Mouse (Mus musculus) stomach, embryonic 16.5 days (tissue): ENCODE measurements around the gene Ankrd50. TPM values are rescaled to one million over a fixed set of nuclear protein-coding genes. Genes with fewer than 3 reads are reported as not detected.

Experiments
- ATAC-seq: fragments of 200-750 bp; cut with Nextera tagmentation; 2 replicates; pipeline ENCODE4 v1.8.0; 2017; ENCODE audit warnings: moderate number of reproducible peaks, moderate TSS enrichment; ENCODE audit not compliant: insufficient read depth, low FRiP score
- H3K27ac ChIP-seq: fragments of 300-500 bp; sonication (generic); 2 replicates; pipeline ENCODE4 v1.5.1; 2014; ENCODE audit warnings: low read length
- H3K27me3 ChIP-seq: fragments of 300-500 bp; sonication (generic); 2 replicates; pipeline ENCODE4 v1.6.1; 2014; ENCODE audit warnings: low read length, control low read depth, mixed read lengths; ENCODE audit not compliant: control insufficient read depth, insufficient read depth
- H3K36me3 ChIP-seq: fragments of 300-500 bp; sonication (generic); 2 replicates; pipeline ENCODE4 v1.6.1; 2014; ENCODE audit warnings: low read length; ENCODE audit not compliant: control insufficient read depth, insufficient read depth
- H3K4me1 ChIP-seq: fragments of 300-500 bp; sonication (generic); 2 replicates; pipeline ENCODE4 v1.6.1; 2014; ENCODE audit warnings: low read length, control low read depth, mixed read lengths; ENCODE audit not compliant: control insufficient read depth, insufficient read depth
- H3K4me2 ChIP-seq: fragments of 300-500 bp; sonication (generic); 2 replicates; pipeline ENCODE4 v1.6.1; 2014; ENCODE audit warnings: low read depth, low read length, mixed read lengths
- H3K4me3 ChIP-seq: fragments of 300-500 bp; sonication (generic); replicated peaks from 2 replicates; pipeline ENCODE4 v1.5.1; 2014; ENCODE audit warnings: mild to moderate bottlenecking, low read length
- H3K9ac ChIP-seq: fragments of 300-500 bp; sonication (generic); 2 replicates; pipeline ENCODE4 v1.6.1; 2014; ENCODE audit warnings: low read length
- H3K9me3 ChIP-seq: fragments of 300-500 bp; sonication (generic); replicated peaks from 2 replicates; pipeline ENCODE4 v1.6.1; 2016; ENCODE audit warnings: low read length, control low read depth; ENCODE audit not compliant: control insufficient read depth
- WGBS: fragments of 180-500 bp; shearing (Covaris S2); extraction: QIAGEN DNeasy Blood & Tissue Kit; methylation state at CpG from one replicate; pipeline ENCODE4 v1.1.7; 2014; 5-methylcytosine and 5-hydroxymethylcytosine counted together
- polyA plus RNA-seq: library from polyadenylated mRNA; unstranded; fragments of >200 nt; fragmentation: Nextera tagmentation; extraction: Ambion mirVana; gene quantifications from 2 replicates; pipeline ENCODE4 v1.2.1, GENCODE M21; 2015

The Ankrd50 gene
- polyA plus RNA-seq, 1 experiment from 2014 or later: 21.3 TPM

- no peak overlapping the region for H3K4me2 ChIP-seq
- no peak overlapping the region for H3K4me3 ChIP-seq
- H3K4me1 ChIP-seq: peaks cover 43% of the 10 kb centered on the region
- no peak overlapping the region for H3K27ac ChIP-seq
- no peak overlapping the region for H3K9ac ChIP-seq
- 60% methylated on average over 6 of the region's 6 CpGs for WGBS
- 0 out of 2 replicates have a peak, but pooled peaks cover 3% of the 10 kb centered on the region for H3K9me3 ChIP-seq
- ATAC-seq: no peak
- H3K27me3 ChIP-seq: no peaks in the 10 kb centered on the region
- H3K36me3 ChIP-seq: peaks cover 10% of the 10 kb centered on the region; the same call in 1 of the 2 replicates
These were observed 9.1 kb downstream of the Ankrd50 start for GRCm38 (mm10) chr3:38475587-38475986.

GRCm38 (mm10) chr3:38473138-38473537 is 11.5 kb downstream of the Ankrd50 start:
- H3K36me3 ChIP-seq: peaks cover 6% of the 10 kb centered on the region; the same call in 1 of the 2 replicates
- no peaks in the 10 kb centered on the region for H3K9me3 ChIP-seq
- 84% methylated on average over 4 of the region's 4 CpGs for WGBS
- peaks cover 26% of the 10 kb centered on the region for H3K4me1 ChIP-seq
- H3K9ac ChIP-seq: no peak overlapping the region
- H3K27ac ChIP-seq: no peak overlapping the region
- H3K27me3 ChIP-seq: no peaks in the 10 kb centered on the region
- ATAC-seq: no peak
- H3K4me3 ChIP-seq: no peak overlapping the region
- H3K4me2 ChIP-seq: no peak overlapping the region

DNA sequence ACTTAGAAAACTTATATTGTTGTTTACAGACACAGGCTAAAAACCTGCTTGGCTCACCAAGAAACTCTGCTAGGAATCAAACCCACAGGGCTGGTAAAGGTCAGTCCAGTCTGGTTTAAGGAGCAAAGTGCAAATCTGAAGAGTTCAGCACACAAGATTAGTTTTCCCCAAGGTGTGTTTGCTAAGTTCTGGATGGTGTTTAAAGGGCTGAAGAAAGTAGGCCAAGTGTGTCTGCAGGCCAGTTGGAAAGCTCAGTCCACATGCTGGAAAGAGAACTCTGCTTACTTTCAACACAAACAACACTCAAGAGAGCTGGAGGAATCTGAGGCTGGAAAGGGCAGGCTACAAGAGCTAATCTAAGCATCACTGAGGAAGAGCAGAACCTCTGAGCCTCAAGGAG is 13.1 kb downstream of the Ankrd50 start:
- Histone ChIP-seq H3K27me3 (no peaks in the 10 kb centered on the region), H3K27ac (no peak overlapping the region), H3K4me2 (no peak overlapping the region), H3K4me1 (peaks cover 23% of the 10 kb centered on the region), H3K4me3 (no peak overlapping the region), H3K9me3 (no peaks in the 10 kb centered on the region), H3K36me3 (no peaks in the 10 kb centered on the region), H3K9ac (no peak overlapping the region)
- peak; percentile 31; the same call in 1 of the 2 replicates for ATAC-seq

DNA sequence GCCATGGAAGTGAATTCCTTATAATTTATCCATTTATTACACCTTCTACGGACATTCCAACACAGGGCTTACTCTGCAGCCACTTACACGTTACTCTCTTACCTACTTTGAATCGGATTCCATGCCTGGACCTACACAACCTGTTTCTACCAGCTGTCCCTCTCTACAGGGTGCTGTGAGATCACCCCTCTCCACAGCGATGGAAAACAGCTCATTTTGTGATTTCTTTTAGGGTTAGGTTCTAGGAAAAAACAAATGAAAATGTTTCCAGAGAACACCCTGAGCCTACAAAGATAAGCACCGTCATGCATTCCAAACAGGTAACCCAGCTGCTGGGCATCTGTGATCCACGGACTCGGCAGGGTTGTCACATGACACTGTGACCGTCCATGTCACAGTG is 16.5 kb downstream of the Ankrd50 start:
- H3K9ac ChIP-seq: no peak overlapping the region
- no peaks in the 10 kb centered on the region for H3K36me3 ChIP-seq
- no peak overlapping the region for H3K27ac ChIP-seq
- 79% methylated on average over 8 of the region's 8 CpGs for WGBS
- no peaks in the 10 kb centered on the region for H3K9me3 ChIP-seq
- peaks cover 10% of the 10 kb centered on the region; the same call in 1 of the 2 replicates for H3K4me1 ChIP-seq
- ATAC-seq: no peak
- H3K27me3 ChIP-seq: no peaks in the 10 kb centered on the region
- no peak overlapping the region for H3K4me3 ChIP-seq
- no peak overlapping the region for H3K4me2 ChIP-seq

DNA sequence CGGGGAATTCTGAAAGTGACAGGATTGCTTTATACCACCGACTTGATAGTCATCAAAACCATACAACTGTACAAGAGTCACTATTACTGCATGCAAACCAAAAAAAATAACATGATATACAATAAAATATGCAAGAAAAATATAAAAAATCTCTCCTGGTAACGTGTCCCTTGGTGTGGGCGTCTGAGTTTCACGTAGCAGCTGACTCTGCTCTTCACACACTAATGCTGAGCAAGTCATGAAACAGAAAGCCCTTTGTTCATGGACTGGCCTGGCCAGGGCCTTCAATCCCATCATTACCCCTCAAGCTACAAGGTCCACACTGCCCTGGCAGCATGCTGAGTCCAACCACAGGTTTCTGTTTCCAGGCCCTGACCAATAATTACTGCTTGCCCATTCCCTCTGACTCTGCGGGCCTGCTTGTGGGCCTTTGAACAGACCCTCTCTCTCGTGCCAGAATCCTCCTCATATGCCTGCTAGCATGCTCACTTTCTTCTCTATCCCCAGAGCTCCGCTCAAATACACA is 17.7 kb downstream of the Ankrd50 start:
- H3K9me3 ChIP-seq: no peaks in the 10 kb centered on the region
- WGBS: 79% methylated on average over 8 of the region's 8 CpGs
- no peaks in the 10 kb centered on the region; the same call in 1 of the 2 replicates for H3K36me3 ChIP-seq
- H3K27ac ChIP-seq: no peak overlapping the region
- no peak overlapping the region for H3K4me3 ChIP-seq
- H3K4me2 ChIP-seq: no peak overlapping the region
- peaks cover 7% of the 10 kb centered on the region; the same call in 1 of the 2 replicates for H3K4me1 ChIP-seq
- no peak overlapping the region for H3K9ac ChIP-seq
- no peaks in the 10 kb centered on the region for H3K27me3 ChIP-seq
- no peak for ATAC-seq

GRCm38 (mm10) chr3:38466139-38466538 is 18.5 kb downstream of the Ankrd50 start:
- Histone ChIP-seq H3K9me3 (no peaks in the 10 kb centered on the region), H3K4me2 (no peak overlapping the region), H3K36me3 (no peaks in the 10 kb centered on the region; the same call in 1 of the 2 replicates), H3K27ac (no peak overlapping the region), H3K4me3 (no peak overlapping the region), H3K4me1 (no peaks in the 10 kb centered on the region), H3K27me3 (no peaks in the 10 kb centered on the region), H3K9ac (no peak overlapping the region)
- ATAC-seq: peak; percentile 54; the same call in 1 of the 2 replicates
- WGBS: 89% methylated on average over 5 of the region's 5 CpGs

- Histone ChIP-seq H3K9me3 (no peaks in the 10 kb centered on the region), H3K4me2 (no peak overlapping the region), H3K36me3 (peaks cover 5% of the 10 kb centered on the region; the same call in 1 of the 2 replicates), H3K27me3 (no peaks in the 10 kb centered on the region), H3K4me3 (no peak overlapping the region), H3K9ac (no peak overlapping the region), H3K27ac (no peak overlapping the region), H3K4me1 (peaks cover 6% of the 10 kb centered on the region)
- no peak for ATAC-seq
- WGBS: 84% methylated on average over 2 of the region's 2 CpGs
These were observed 21.5 kb downstream of the Ankrd50 start for GRCm38 (mm10) chr3:38463149-38463548.

GRCm38 (mm10) chr3:38461742-38462141 is 22.9 kb downstream of the Ankrd50 start:
- Histone ChIP-seq H3K9ac (no peak overlapping the region), H3K4me2 (no peak overlapping the region), H3K27ac (no peak overlapping the region), H3K36me3 (peaks cover 12% of the 10 kb centered on the region), H3K27me3 (no peaks in the 10 kb centered on the region), H3K4me1 (peaks cover 6% of the 10 kb centered on the region), H3K9me3 (no peaks in the 10 kb centered on the region), H3K4me3 (no peak overlapping the region)
- WGBS: 57% methylated on average over 2 of the region's 2 CpGs
- no peak for ATAC-seq

- H3K4me3 ChIP-seq: no peak overlapping the region
- no peak for ATAC-seq
- WGBS: 68% methylated on average over 4 of the region's 4 CpGs
- peaks cover 6% of the 10 kb centered on the region for H3K4me1 ChIP-seq
- H3K4me2 ChIP-seq: no peak overlapping the region
- no peaks in the 10 kb centered on the region for H3K27me3 ChIP-seq
- no peak overlapping the region; the same call in 1 of the 2 replicates for H3K27ac ChIP-seq
- H3K9me3 ChIP-seq: no peaks in the 10 kb centered on the region
- H3K36me3 ChIP-seq: peaks cover 27% of the 10 kb centered on the region
- no peak overlapping the region for H3K9ac ChIP-seq
These were observed 24.4 kb downstream of the Ankrd50 start for GRCm38 (mm10) chr3:38460250-38460624.
